Mouse (Mus musculus): ENCODE measurements around the gene Atxn1l. TPM values are rescaled to one million over a fixed set of nuclear protein-coding genes. Genes with fewer than 3 reads are reported as not detected.

Atxn1l gene
- total RNA-seq, 2 experiments from 2014 or later = 12.4 to 18.4 TPM

DNA sequence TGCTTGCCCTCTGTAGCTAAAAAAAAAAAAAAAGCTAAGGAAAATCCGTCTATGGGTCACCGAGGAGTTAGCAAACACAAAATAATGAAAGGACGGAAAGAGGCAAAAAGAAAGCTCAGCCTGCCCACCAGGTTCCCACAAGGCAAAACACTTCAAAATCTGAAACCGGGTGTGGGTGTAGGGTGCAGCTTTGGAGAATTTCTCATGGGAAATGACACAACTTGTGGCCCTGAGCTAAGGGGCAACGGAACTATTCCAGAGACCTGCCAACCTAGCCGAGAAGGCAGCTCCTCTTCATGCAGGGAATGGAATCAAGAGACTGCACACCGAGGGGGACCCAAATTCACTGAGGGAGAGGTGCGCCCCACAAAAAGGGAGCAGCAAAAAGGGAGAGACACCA is 720 bp downstream of the Atxn1l start:
- ATAC-seq (replicated peaks; ENCODE audit: poor library complexity, severe bottlenecking) = peak; percentile 31

- no peak for ATAC-seq (replicated peaks; ENCODE audit: poor library complexity, severe bottlenecking)
Measured at GRCm38 (mm10) chr8:109734018-109734417, 3.5 kb downstream of the Atxn1l start.

DNA sequence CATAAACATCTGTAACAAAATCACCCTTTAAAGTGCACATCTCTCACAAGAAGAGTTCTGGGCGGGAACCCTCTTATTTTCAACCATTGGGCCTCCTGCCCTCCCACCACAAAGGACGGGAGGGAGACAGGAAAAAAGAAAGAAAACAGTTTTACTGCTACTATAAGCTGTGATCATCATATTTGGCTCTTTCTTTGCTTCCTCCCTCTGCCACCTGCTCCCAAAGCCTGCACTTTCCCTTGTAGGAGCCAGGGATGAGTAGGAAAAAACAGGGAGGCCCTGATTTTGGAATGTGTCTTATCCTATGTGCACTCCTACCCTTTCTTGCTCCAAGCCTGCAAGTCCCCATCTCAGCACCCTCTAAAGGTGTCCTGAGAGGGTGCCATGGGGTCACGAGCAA is 6.5 kb downstream of the Atxn1l start:
- no peak for ATAC-seq (replicated peaks; ENCODE audit: poor library complexity, severe bottlenecking)

DNA sequence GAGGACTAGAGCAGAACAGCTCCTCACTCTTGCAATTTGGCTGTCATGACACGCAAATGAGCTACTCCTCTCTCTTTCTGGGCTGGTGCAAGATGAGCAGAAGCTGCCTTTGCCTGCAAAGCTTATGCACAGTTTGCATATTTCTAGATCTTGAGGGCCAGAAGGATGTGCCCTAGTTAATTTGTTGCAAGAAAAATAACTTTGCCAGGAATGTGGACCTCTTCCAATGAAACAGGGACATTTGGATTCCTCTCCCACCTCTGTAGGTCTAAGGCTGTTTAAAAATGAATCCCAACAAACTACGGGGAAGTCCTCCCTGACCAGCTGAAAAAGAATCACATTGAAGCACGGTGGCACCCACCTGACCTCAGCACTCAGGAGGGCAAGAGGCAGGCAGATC is 12.4 kb downstream of the Atxn1l start:
- ATAC-seq (replicated peaks; ENCODE audit: poor library complexity, severe bottlenecking) = no peak

DNA sequence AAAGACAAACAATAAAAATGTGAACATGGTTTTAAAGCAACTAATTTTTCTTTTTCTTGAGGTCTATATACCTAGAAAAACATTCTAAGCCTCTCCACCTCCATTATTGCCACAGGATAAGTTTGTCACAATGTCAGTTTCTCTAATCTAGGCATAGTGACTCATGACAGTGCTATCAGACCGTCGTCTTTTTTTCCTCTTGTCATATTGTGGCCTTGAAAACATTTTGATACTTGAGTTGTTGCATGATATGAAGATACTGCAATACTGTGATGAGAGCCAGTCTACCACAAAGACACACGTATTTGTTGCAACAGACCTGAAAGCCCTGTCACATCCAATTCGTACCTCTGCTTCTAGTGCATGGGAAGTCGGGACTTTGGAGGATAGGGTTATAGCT is 22.6 kb downstream of the Atxn1l start:
- ATAC-seq (replicated peaks; ENCODE audit: poor library complexity, severe bottlenecking) = no peak

GRCm38 (mm10) chr8:109712521-109712920 is 25.0 kb downstream of the Atxn1l start:
- ATAC-seq (replicated peaks; ENCODE audit: poor library complexity, severe bottlenecking) = no peak

DNA sequence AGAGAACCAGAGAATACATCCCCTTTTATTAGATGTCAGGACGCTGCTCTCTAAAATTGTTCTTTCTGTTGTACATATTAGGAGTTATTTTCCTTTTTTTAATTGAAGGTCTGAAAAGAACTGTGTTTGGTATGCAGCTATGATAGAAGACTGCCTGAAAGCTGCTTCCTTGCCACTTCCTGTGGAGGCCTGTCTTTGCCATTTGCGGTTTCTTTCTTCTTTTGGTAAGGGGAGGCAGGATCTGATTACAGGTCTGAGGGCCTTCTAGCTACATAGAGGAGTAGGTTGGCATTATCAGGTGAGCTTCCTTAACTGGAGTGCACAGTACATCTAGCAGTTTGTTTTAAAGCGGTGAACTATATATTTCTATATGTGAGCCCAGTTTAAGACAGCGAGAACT is 29.6 kb downstream of the Atxn1l start:
- no peak for ATAC-seq (replicated peaks; ENCODE audit: poor library complexity, severe bottlenecking)

DNA sequence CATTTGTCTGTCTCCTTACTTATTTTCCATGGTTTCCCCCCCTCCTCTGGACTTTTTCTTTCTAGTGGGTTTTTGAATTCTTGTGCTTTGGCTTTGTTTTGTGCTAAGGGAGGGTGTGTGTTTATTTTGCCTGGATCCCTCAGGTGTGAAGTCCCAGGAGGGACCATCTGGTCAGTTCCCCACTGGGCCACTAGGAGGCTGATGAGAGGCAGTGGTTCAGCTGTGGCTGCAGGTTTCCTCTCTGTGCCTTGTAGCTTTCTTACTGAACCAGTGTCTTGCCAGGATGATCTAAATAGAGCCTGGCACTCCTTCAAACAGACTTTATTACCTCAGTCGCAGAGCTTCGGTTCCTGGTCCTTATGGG is 30.7 kb downstream of the Atxn1l start:
- ATAC-seq (replicated peaks; ENCODE audit: poor library complexity, severe bottlenecking) = peak; percentile 59

- ATAC-seq (replicated peaks; ENCODE audit: poor library complexity, severe bottlenecking) = no peak
Measured at GRCm38 (mm10) chr8:109706076-109706873, 31.3 kb downstream of the Atxn1l start.

DNA sequence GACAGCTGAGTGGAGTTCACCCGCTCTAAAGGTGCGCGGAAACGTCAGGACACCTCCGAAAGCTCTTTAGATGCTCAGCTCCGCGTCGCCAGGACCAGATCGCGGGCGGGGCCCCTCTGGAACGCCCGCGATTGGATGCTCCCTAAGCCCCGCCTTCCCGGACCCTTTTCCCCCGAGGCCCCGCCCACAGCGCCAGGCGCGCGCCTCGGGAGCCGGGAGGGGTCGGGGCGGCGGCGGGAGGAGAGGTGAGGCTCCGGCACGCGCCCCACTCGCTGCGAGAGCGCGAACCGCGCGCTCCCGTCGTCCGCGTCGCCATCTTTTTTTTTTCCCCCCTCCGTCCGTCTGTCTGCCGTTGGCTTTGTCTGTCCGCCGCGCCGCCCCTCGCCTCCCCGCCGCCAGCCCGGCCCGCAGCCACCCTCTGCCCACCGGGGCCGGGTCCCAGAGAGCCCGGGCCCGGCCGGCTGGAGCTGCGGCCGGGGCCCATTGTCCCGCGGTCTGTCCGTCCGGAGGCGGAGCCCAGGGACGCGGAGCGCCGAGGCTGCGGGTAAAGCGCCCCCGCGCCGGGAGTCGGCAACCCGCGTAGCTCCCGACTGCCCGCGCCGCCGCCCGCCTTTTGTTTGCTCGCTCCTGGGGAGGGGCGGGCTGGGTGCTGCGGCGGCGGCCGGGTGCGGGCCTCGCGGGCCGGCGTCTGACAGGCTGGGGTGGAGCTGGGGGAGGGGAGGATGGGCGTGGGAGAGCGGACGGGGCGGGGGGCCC is 32.0 kb downstream of the Atxn1l start, which contains the start of gene Zfp821:
Gene Zfp821 (plus strand): TSS at position 227 of the 756 bp plus-strand sequence.
- peak; percentile 82 for ATAC-seq (replicated peaks; ENCODE audit: poor library complexity, severe bottlenecking)

GRCm38 (mm10) chr8:109704565-109705319 is 32.8 kb downstream of the Atxn1l start:
- peak; percentile 45 for ATAC-seq (replicated peaks; ENCODE audit: poor library complexity, severe bottlenecking)

DNA sequence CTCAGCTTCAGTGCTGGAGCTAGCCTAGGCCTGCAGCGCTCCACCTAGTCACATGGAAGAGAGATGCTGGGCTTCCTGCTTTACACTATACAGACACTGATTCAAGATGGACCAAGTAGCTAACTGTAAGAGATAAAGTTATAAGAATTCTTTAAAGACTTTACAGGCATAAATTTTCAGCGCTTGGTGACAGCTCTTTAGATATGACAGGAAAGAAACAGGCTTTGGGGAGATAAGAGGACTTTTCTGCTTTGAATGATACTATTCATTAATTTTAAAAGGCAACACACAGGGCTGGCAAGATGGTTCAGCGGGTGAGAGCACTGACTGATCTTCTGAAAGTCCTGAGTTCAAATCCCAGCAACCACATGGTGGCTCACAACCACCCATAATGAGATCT is 39.1 kb downstream of the Atxn1l start:
- no peak for ATAC-seq (replicated peaks; ENCODE audit: poor library complexity, severe bottlenecking)

DNA sequence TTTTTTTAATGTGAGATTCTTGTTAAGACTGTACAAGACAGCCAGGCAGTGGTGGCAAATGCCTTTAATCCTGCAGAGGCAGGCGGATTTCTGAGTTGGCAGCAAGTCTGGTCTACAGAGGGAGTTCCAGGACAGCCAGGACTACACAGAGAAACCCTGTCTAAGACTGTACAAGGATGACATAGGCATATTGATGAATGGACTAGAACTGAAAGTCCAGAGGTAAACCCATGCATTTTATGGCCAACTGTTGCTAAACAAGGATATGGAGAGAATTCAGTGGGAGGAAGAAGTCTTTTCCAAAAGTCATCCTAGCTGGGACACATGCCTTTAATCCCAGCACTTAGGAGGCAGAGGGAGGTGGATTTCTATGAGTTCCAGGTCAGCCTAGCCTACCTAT is 39.8 kb downstream of the Atxn1l start:
- no peak for ATAC-seq (replicated peaks; ENCODE audit: poor library complexity, severe bottlenecking)

GRCm38 (mm10) chr8:109694154-109694553 is 43.4 kb downstream of the Atxn1l start:
- ATAC-seq (replicated peaks; ENCODE audit: poor library complexity, severe bottlenecking) = 0 out of 2 replicates have a peak, but pooled peaks have one; percentile 4

DNA sequence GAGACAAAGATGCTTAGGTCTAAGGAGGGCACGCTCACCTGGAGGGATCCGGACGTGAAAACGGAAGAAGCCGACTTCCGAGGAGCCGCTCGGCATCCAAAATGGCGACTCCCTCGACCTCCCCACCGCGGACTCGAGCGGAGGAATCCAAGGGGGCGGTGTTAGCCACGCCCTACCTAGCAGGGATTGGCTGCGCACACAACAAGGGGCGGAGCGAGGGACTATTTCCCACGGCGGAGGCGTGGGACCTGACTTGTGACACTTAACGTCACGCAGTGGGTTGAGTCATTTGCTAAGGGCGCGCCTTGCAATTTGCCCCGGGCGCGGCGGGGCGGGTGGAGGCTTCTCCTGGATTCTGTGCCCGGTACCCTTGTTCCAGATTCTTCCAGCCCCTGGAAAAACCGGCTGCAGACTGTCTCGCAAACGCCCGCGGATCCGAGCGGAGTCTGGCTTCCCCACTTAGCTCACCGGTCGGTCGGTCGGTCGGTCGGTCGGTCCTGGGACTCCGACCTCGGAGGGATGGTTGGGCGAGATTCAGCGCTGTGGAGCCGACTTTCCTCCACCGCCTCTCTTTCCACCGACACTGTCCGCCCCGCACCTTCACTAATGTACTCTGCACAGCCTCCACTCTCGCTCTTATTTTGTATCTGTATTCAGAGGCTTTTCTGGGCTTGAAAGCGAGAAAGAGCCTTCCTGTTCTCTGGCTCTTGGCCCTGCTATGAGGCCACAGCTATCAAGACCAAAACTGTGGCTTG is 44.2 kb downstream of the Atxn1l start, which contains the start of gene Ist1:
Gene Ist1 (minus strand): TSS at position 115 of the 755 bp plus-strand sequence.
- ATAC-seq (replicated peaks; ENCODE audit: poor library complexity, severe bottlenecking) = peak; percentile 89

- ATAC-seq (replicated peaks; ENCODE audit: poor library complexity, severe bottlenecking) = peak; percentile 59
Measured at GRCm38 (mm10) chr8:109692443-109693145, 44.9 kb downstream of the Atxn1l start.

DNA sequence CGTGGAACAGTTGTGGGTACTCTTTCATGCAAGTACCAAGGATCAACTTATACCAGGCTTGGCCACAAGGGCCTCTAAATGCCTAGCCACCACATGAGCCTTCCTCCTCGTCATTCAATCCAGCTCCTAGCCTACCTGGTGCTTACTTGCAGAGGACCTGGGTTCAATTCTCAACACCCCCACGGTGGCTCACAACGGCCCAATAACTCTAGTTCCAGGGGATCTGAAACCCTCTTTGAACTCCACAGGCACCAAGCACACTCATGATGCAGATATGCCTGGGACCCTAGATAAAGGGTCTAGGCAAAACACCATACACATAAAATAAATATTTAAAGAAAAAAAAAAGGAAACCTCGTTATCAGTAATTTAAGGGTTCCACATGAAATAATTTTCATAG is 45.8 kb downstream of the Atxn1l start:
- ATAC-seq (replicated peaks; ENCODE audit: poor library complexity, severe bottlenecking) = peak; percentile 26; the same call in 1 of the 2 replicates

DNA sequence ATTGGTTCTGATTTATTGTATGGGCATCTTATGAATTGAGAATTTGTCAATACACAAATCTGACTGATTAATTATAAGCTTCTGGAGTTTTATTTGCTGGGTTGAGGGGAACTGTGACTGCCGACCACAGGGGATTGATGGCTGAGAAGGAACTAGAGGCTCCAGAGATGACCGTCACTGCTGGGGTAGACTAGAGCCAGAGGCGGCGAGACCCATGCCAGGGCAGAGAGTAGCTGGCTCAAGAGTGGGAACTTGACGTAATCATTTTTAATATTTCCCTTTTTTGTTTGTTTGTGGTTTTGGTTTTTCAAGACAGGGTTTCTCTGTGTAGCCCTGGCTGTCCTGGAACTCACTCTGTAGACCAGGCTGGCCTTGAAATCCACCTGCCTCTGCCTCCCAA is 50.3 kb downstream of the Atxn1l start:
- peak; percentile 85 for ATAC-seq (replicated peaks; ENCODE audit: poor library complexity, severe bottlenecking)

DNA sequence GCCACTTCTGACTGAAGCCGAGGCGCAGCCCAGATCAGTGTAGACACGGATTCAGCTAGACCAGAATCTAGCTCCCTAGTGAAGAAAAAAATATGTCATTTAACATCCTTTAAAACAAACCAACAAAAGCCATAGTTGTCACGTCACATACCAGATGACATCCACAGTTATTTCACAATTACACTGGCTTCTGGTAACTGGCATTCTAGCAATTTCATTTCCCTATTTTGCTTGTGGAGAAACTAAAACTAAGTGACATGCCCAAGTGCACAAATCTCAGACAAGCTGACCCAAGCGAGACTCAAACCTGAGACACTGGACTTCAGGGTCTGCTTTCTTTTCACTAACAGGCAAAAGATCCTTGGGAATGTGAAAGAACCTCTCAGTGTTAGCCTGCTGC is 55.4 kb downstream of the Atxn1l start:
- ATAC-seq (replicated peaks; ENCODE audit: poor library complexity, severe bottlenecking) = peak; percentile 94
